Mouse (Mus musculus) ES-Bruce4 (cell line): ENCODE measurements around the gene Ngly1.

Experiments used
- CTCF ChIP-seq: IDR thresholded peaks from one replicate; pipeline ENCODE4 v1.8.1; 2011; ENCODE audit warnings: low read depth, low read length
- EP300 ChIP-seq: IDR thresholded peaks from 2 replicates; pipeline ENCODE4 v1.6.1; 2011; ENCODE audit warnings: low read depth, low read length; ENCODE audit not compliant: insufficient read depth
- POLR2A ChIP-seq: IDR thresholded peaks from one replicate; pipeline ENCODE4 v1.8.1; 2011; ENCODE audit warnings: low read length; ENCODE audit not compliant: insufficient read depth

DNA sequence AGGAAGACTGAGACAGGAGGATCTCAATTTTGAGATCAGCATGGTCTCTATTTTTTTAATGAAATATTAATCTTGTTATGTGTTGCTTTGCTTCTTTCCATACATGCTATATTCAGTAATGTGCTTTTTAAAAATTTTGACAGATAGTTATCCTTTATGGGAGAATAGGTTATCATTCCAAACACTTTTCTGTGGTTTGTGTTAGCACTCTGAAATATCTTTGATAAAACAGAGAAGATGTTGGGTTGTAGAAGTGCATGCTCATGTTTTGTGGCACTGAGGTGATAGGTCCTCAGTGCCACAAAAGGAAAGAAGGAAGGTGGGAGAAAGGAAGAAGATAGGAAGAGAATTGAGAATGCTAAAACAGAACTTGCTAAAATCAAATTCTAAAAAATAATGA is 43.9 kb downstream of the Ngly1 start:
- TF ChIP-seq CTCF (no peak), POLR2A (no peak), EP300 (no peak)
